Comparison of ENCODE assay signal across 20 mouse cellular contexts in genomic region chr9:86799099-86799498, GRCm38 (mm10). TPM values are rescaled to one million over a fixed set of nuclear protein-coding genes. Genes with fewer than 3 reads are reported as not detected.
A peak's percentile ranks its signal among the peaks of the same experiment; 100 is the strongest.
DNase-seq lines count a peak whose midpoint lies in the region; ATAC-seq and TF ChIP-seq lines count a peak whose summit lies in the region.
"Had no signal": no experiment of that assay in that cellular context is flagged by ENCODE, and none has a peak within 500 bp of the region (broad histone marks: within the 10 kb centered on the region; RNA-seq: fewer than 3 reads in every experiment).

No protein-coding gene starts in this region.

- H3K4me2 ChIP-seq in kidney, embryonic 15.5 days: 0 out of 2 replicates have a peak overlapping the region, but pooled peaks have one; percentile 2
- no peak overlapping the region for H3K4me2 ChIP-seq in embryonic facial prominence, embryonic 14.5 days (ENCODE audit: low read depth, low read length)
- H3K4me2 ChIP-seq: embryonic facial prominence, embryonic 12.5 days; forebrain, embryonic 12.5 days; forebrain, embryonic 15.5 days; heart, embryonic 13.5 days; hindbrain, embryonic 12.5 days; hindbrain, embryonic 15.5 days had no signal

- H3K9me3 ChIP-seq in kidney, embryonic 15.5 days (replicated peaks): no peaks in the 10 kb centered on the region
- H3K9me3 ChIP-seq in embryonic facial prominence, embryonic 10.5 days: no peaks in the 10 kb centered on the region
- H3K9me3 ChIP-seq in embryonic facial prominence, embryonic 14.5 days (ENCODE audit: control insufficient read depth, low read length): no peaks in the 10 kb centered on the region
- H3K9me3 ChIP-seq: embryonic facial prominence, embryonic 12.5 days; forebrain, embryonic 12.5 days; forebrain, embryonic 15.5 days; heart, embryonic 10.5 days; heart, embryonic 13.5 days; hindbrain, embryonic 12.5 days; hindbrain, embryonic 15.5 days had no signal

- peaks cover 6% of the 10 kb centered on the region; the same call in 1 of the 2 replicates for H3K4me1 ChIP-seq in kidney, embryonic 15.5 days
- peaks cover 10% of the 10 kb centered on the region; the same call in 1 of the 2 replicates for H3K4me1 ChIP-seq in embryonic facial prominence, embryonic 10.5 days
- peaks cover 11% of the 10 kb centered on the region for H3K4me1 ChIP-seq in embryonic facial prominence, embryonic 14.5 days (ENCODE audit: control insufficient read depth, insufficient read depth, low read length)
- peaks cover 3% of the 10 kb centered on the region; the same call in 1 of the 2 replicates for H3K4me1 ChIP-seq in olfactory bulb, adult 2 months (ENCODE audit: control insufficient read depth, insufficient read depth, low read length)
- H3K4me1 ChIP-seq: forebrain, embryonic 12.5 days; forebrain, embryonic 15.5 days; heart, embryonic 10.5 days; heart, embryonic 13.5 days; hindbrain, embryonic 12.5 days; hindbrain, embryonic 15.5 days had no signal

- 0 out of 2 replicates have a peak overlapping the region, but pooled peaks have one; percentile 3 for H3K27ac ChIP-seq in kidney, embryonic 15.5 days
- H3K27ac ChIP-seq in embryonic facial prominence, embryonic 10.5 days (replicated peaks): peak overlapping the region; percentile 55; the same call in 1 of the 2 replicates
- no peak overlapping the region for H3K27ac ChIP-seq in embryonic facial prominence, embryonic 14.5 days (replicated peaks; ENCODE audit: low read depth, low read length)
- H3K27ac ChIP-seq in olfactory bulb, adult 2 months (ENCODE audit: insufficient read depth, low read depth, low read length): 0 out of 2 replicates have a peak overlapping the region, but pooled peaks have one; percentile 6
- H3K27ac ChIP-seq: embryonic facial prominence, embryonic 12.5 days; forebrain, embryonic 12.5 days; forebrain, embryonic 15.5 days; heart, adult 2 months; heart, embryonic 10.5 days; heart, embryonic 13.5 days; hindbrain, embryonic 12.5 days; hindbrain, embryonic 15.5 days had no signal

- DNase-seq in kidney, adult 11 months: no peak
- no peak for DNase-seq in embryonic facial prominence, embryonic 10.5 days (ENCODE audit: low spot score)
- no peak for DNase-seq in embryonic facial prominence, embryonic 14.5 days (ENCODE audit: low spot score)
- no peak for DNase-seq in lung, postnatal 36 days
- DNase-seq: adrenal gland, adult 8-10 months; adrenal gland, postnatal 25 days; cerebellum, postnatal 14 days; gastrocnemius, postnatal 25 days; heart, adult 2 months had no signal

- no peak for TF ChIP-seq CTCF in olfactory bulb, adult 2 months (IDR thresholded peaks at IDR 0.05; ENCODE audit: insufficient read depth, low read depth, low read length)

- no peaks in the 10 kb centered on the region for H3K27me3 ChIP-seq in kidney, embryonic 15.5 days
- no peaks in the 10 kb centered on the region for H3K27me3 ChIP-seq in embryonic facial prominence, embryonic 10.5 days (replicated peaks; ENCODE audit: low read depth, poor library complexity, severe bottlenecking)
- 0 out of 2 replicates have a peak, but pooled peaks cover 3% of the 10 kb centered on the region for H3K27me3 ChIP-seq in embryonic facial prominence, embryonic 14.5 days (replicated peaks; ENCODE audit: control insufficient read depth, insufficient read depth, low read length)
- H3K27me3 ChIP-seq: embryonic facial prominence, embryonic 12.5 days; forebrain, embryonic 12.5 days; forebrain, embryonic 15.5 days; heart, embryonic 13.5 days; hindbrain, embryonic 12.5 days; hindbrain, embryonic 15.5 days had no signal

- no peak overlapping the region for H3K4me3 ChIP-seq in kidney, embryonic 15.5 days (replicated peaks)
- no peak overlapping the region for H3K4me3 ChIP-seq in embryonic facial prominence, embryonic 10.5 days
- H3K4me3 ChIP-seq in embryonic facial prominence, embryonic 14.5 days (ENCODE audit: low read depth, low read length): no peak overlapping the region
- H3K4me3 ChIP-seq in olfactory bulb, adult 2 months (ENCODE audit: insufficient read depth, low read depth, low read length): no peak overlapping the region
- H3K4me3 ChIP-seq: embryonic facial prominence, embryonic 12.5 days; erythroblast, embryonic 14.5 days; forebrain, embryonic 12.5 days; forebrain, embryonic 15.5 days; heart, adult 2 months; heart, embryonic 10.5 days; heart, embryonic 13.5 days; hindbrain, embryonic 12.5 days; hindbrain, embryonic 15.5 days had no signal

- no peaks in the 10 kb centered on the region for H3K36me3 ChIP-seq in kidney, embryonic 15.5 days
- no peaks in the 10 kb centered on the region for H3K36me3 ChIP-seq in embryonic facial prominence, embryonic 10.5 days (replicated peaks)
- H3K36me3 ChIP-seq in embryonic facial prominence, embryonic 14.5 days (ENCODE audit: control insufficient read depth, insufficient read depth, low read length): no peaks in the 10 kb centered on the region
- H3K36me3 ChIP-seq: embryonic facial prominence, embryonic 12.5 days; forebrain, embryonic 12.5 days; forebrain, embryonic 15.5 days; heart, embryonic 10.5 days had no signal

- no peak overlapping the region for H3K9ac ChIP-seq in kidney, embryonic 15.5 days
- H3K9ac ChIP-seq in embryonic facial prominence, embryonic 14.5 days (ENCODE audit: low read depth, low read length): no peak overlapping the region
- H3K9ac ChIP-seq: embryonic facial prominence, embryonic 12.5 days; forebrain, embryonic 12.5 days; forebrain, embryonic 15.5 days; heart, embryonic 13.5 days; hindbrain, embryonic 12.5 days; hindbrain, embryonic 15.5 days had no signal

- no peak for TF ChIP-seq POLR2A in olfactory bulb, adult 2 months (IDR thresholded peaks at IDR 0.05; ENCODE audit: insufficient read depth, low read depth, low read length)

- ATAC-seq in kidney, embryonic 15.5 days (replicated peaks; ENCODE audit: low FRiP score): peak; percentile 41; the same call in 1 of the 2 replicates
- peak; percentile 30; the same call in 1 of the 2 replicates for ATAC-seq in embryonic facial prominence, embryonic 14.5 days (ENCODE audit: low read depth)
- ATAC-seq: CD4-positive, CD25-positive, alpha-beta regulatory T cell, adult 4 months; forebrain, embryonic 15.5 days had no signal

- 39% methylated on average over 7 of the region's 7 CpGs for WGBS in kidney, embryonic 15.5 days
- WGBS in embryonic facial prominence, embryonic 10.5 days: 74% methylated on average over 7 of the region's 7 CpGs
- WGBS in embryonic facial prominence, embryonic 14.5 days: 63% methylated on average over 7 of the region's 7 CpGs
- 63% methylated on average over 7 of the region's 7 CpGs for WGBS in olfactory bulb, adult 2 months

RNA-seq across cellular contexts. Expression of gene Prss35, which starts 55.6 kb away (rescaled TPM):
- polyA plus RNA-seq in kidney, embryonic 15.5 days (2015; fragmentation: Nextera tagmentation; extraction: Ambion mirVana): 9.7 and 12.2 TPM in 2 replicates
- polyA plus RNA-seq in embryonic facial prominence, embryonic 10.5 days (2016; fragmentation: Nextera tagmentation; extraction: Ambion mirVana): 1.7 and 3.0 TPM in 2 replicates
- polyA plus RNA-seq in embryonic facial prominence, embryonic 14.5 days (2014; fragmentation: Nextera tagmentation; extraction: Ambion mirVana): 65.4 and 71.9 TPM in 2 replicates
- polyA plus RNA-seq in olfactory bulb, adult 2 months (2012; ENCODE audit: insufficient read depth, insufficient read length, low replicate concordance, missing spikeins): not detected in 2 replicates
- polyA plus RNA-seq: CD4-positive, CD25-positive, alpha-beta regulatory T cell, adult 4 months; erythroblast, embryonic 14.5 days had no signal
